Mouse (Mus musculus): ENCODE data around the gene Nfkbiz. TPM values are rescaled to one million over a fixed set of nuclear protein-coding genes. Genes with fewer than 3 reads are reported as not detected.
A peak's percentile ranks its signal among the peaks of the same experiment; 100 is the strongest.

Gene Nfkbiz
- polyA plus RNA-seq, 1 experiment from 2014 or later: 2.0 TPM

DNA sequence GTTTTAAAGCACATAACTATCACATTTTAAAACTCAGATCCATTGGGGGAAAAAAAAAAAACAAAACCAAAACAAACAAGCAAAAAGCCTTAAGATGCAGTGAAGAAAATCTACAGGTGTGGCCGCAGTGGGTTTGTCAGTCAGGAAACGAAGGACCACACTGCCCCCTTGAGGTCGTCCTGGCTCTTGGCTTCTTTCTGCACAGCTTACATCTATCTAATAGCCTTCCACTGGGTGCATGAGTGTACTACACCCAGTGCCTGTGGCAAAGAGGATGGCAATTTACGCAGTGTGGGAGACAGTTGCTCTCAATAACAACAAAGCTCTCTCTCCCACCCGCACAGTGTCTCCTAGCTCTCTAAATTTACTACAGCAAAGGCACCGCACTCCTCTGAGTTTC is 19.8 kb upstream of the Nfkbiz start:
- H3K4me3 ChIP-seq (ENCODE audit: low read depth, low read length): no peak overlapping the region
- no peaks in the 10 kb centered on the region for H3K4me1 ChIP-seq (ENCODE audit: control insufficient read depth, insufficient read depth, low read length)
- peak; percentile 20; the same call in 1 of the 2 replicates for ATAC-seq (ENCODE audit: insufficient read depth, low FRiP score, low TSS enrichment)

GRCm38 (mm10) chr16:55852943-55853727 is 14.4 kb upstream of the Nfkbiz start:
- H3K9me3 ChIP-seq (ENCODE audit: control insufficient read depth, low read length): no peaks in the 10 kb centered on the region
- H3K4me3 ChIP-seq (ENCODE audit: low read depth, low read length): no peak overlapping the region
- no peak overlapping the region for H3K27ac ChIP-seq (ENCODE audit: low read depth, low read length)
- no peak overlapping the region for H3K4me2 ChIP-seq (ENCODE audit: low read depth)
- peak; percentile 81 for DNase-seq (ENCODE audit: low spot score)
- WGBS: 55% methylated on average over 19 of the region's 19 CpGs
- H3K9ac ChIP-seq (ENCODE audit: low read length): no peak overlapping the region
- ATAC-seq (ENCODE audit: insufficient read depth, low FRiP score, low TSS enrichment): peak; percentile 80
- H3K27me3 ChIP-seq (ENCODE audit: control insufficient read depth, insufficient read depth, low read length): no peaks in the 10 kb centered on the region
- no peaks in the 10 kb centered on the region for H3K4me1 ChIP-seq (ENCODE audit: control insufficient read depth, insufficient read depth, low read length)
- no peaks in the 10 kb centered on the region for H3K36me3 ChIP-seq (ENCODE audit: control insufficient read depth, insufficient read depth, low read length)

More for the DNA sequence above, 19.8 kb upstream of the Nfkbiz start:
- Histone ChIP-seq H3K9ac (ENCODE audit: low read length) (no peak overlapping the region), H3K27me3 (ENCODE audit: control insufficient read depth, insufficient read depth, low read length) (no peaks in the 10 kb centered on the region), H3K27ac (ENCODE audit: low read depth, low read length) (no peak overlapping the region), H3K4me2 (ENCODE audit: low read depth) (no peak overlapping the region), H3K36me3 (ENCODE audit: control insufficient read depth, insufficient read depth, low read length) (no peaks in the 10 kb centered on the region), H3K9me3 (ENCODE audit: control insufficient read depth, low read length) (no peaks in the 10 kb centered on the region)
- peak; percentile 53 for DNase-seq (ENCODE audit: low spot score)
- WGBS: 69% methylated on average over 6 of the region's 6 CpGs

- no peaks in the 10 kb centered on the region for H3K9me3 ChIP-seq (ENCODE audit: control insufficient read depth, low read length)
- WGBS: 45% methylated on average over 4 of the region's 4 CpGs
- no peaks in the 10 kb centered on the region for H3K36me3 ChIP-seq (ENCODE audit: control insufficient read depth, insufficient read depth, low read length)
- H3K4me3 ChIP-seq (ENCODE audit: low read depth, low read length): no peak overlapping the region
- no peaks in the 10 kb centered on the region for H3K27me3 ChIP-seq (ENCODE audit: control insufficient read depth, insufficient read depth, low read length)
- no peak overlapping the region for H3K4me2 ChIP-seq (ENCODE audit: low read depth)
- ATAC-seq (ENCODE audit: insufficient read depth, low FRiP score, low TSS enrichment): peak; percentile 64
- H3K9ac ChIP-seq (ENCODE audit: low read length): no peak overlapping the region
- no peak overlapping the region for H3K27ac ChIP-seq (ENCODE audit: low read depth, low read length)
- H3K4me1 ChIP-seq (ENCODE audit: control insufficient read depth, insufficient read depth, low read length): no peaks in the 10 kb centered on the region
- DNase-seq (ENCODE audit: low spot score): no peak
These were observed 13.8 kb upstream of the Nfkbiz start for GRCm38 (mm10) chr16:55852515-55852914.

GRCm38 (mm10) chr16:55850485-55850884 is 11.8 kb upstream of the Nfkbiz start:
- no peak for ATAC-seq (ENCODE audit: insufficient read depth, low FRiP score, low TSS enrichment)

GRCm38 (mm10) chr16:55847679-55848078 is 9.0 kb upstream of the Nfkbiz start:
- ATAC-seq (ENCODE audit: insufficient read depth, low FRiP score, low TSS enrichment): no peak
- Histone ChIP-seq H3K9me3 (ENCODE audit: control insufficient read depth, low read length) (no peaks in the 10 kb centered on the region), H3K4me1 (ENCODE audit: control insufficient read depth, insufficient read depth, low read length) (no peaks in the 10 kb centered on the region), H3K27ac (ENCODE audit: low read depth, low read length) (no peak overlapping the region), H3K27me3 (ENCODE audit: control insufficient read depth, insufficient read depth, low read length) (no peaks in the 10 kb centered on the region), H3K36me3 (ENCODE audit: control insufficient read depth, insufficient read depth, low read length) (no peaks in the 10 kb centered on the region), H3K4me3 (ENCODE audit: low read depth, low read length) (no peak overlapping the region), H3K9ac (ENCODE audit: low read length) (no peak overlapping the region), H3K4me2 (ENCODE audit: low read depth) (no peak overlapping the region)
- DNase-seq (ENCODE audit: low spot score): no peak
- 87% methylated on average over 8 of the region's 8 CpGs for WGBS

More at GRCm38 (mm10) chr16:55850485-55850884, 11.8 kb upstream of the Nfkbiz start:
- Histone ChIP-seq H3K4me3 (ENCODE audit: low read depth, low read length) (no peak overlapping the region), H3K36me3 (ENCODE audit: control insufficient read depth, insufficient read depth, low read length) (no peaks in the 10 kb centered on the region), H3K27ac (ENCODE audit: low read depth, low read length) (no peak overlapping the region), H3K4me2 (ENCODE audit: low read depth) (no peak overlapping the region), H3K27me3 (ENCODE audit: control insufficient read depth, insufficient read depth, low read length) (no peaks in the 10 kb centered on the region), H3K9me3 (ENCODE audit: control insufficient read depth, low read length) (no peaks in the 10 kb centered on the region), H3K4me1 (ENCODE audit: control insufficient read depth, insufficient read depth, low read length) (no peaks in the 10 kb centered on the region), H3K9ac (ENCODE audit: low read length) (no peak overlapping the region)
- no peak for DNase-seq (ENCODE audit: low spot score)
- 87% methylated on average over 3 of the region's 3 CpGs for WGBS

DNA sequence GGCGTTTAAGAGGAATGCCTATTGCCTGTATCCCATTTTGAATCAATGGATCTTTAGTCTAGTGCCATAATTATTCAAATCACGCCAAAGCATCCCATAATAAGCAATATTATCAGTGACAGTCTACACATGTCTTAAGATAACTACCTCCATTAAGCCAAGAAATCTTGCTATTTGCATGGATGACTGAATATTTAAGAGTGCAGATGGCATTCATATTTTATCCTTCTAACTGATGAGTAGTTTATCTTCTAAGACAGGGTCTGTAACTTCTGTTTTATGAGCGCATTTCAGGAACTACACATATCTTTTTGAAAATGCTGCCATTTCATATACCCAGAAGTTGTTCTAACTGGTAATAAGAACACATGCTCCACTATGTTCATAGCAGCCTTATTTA is 6.1 kb upstream of the Nfkbiz start:
- H3K27ac ChIP-seq (ENCODE audit: low read depth, low read length): no peak overlapping the region
- 90% methylated on average over 3 of the region's 3 CpGs for WGBS
- no peak overlapping the region for H3K9ac ChIP-seq (ENCODE audit: low read length)
- H3K27me3 ChIP-seq (ENCODE audit: control insufficient read depth, insufficient read depth, low read length): no peaks in the 10 kb centered on the region
- H3K9me3 ChIP-seq (ENCODE audit: control insufficient read depth, low read length): no peaks in the 10 kb centered on the region
- H3K4me1 ChIP-seq (ENCODE audit: control insufficient read depth, insufficient read depth, low read length): no peaks in the 10 kb centered on the region
- H3K4me2 ChIP-seq (ENCODE audit: low read depth): no peak overlapping the region
- H3K36me3 ChIP-seq (ENCODE audit: control insufficient read depth, insufficient read depth, low read length): no peaks in the 10 kb centered on the region
- no peak for DNase-seq (ENCODE audit: low spot score)
- no peak for ATAC-seq (ENCODE audit: insufficient read depth, low FRiP score, low TSS enrichment)
- H3K4me3 ChIP-seq (ENCODE audit: low read depth, low read length): no peak overlapping the region

GRCm38 (mm10) chr16:55843919-55844318 is 5.2 kb upstream of the Nfkbiz start:
- H3K27me3 ChIP-seq (ENCODE audit: control insufficient read depth, insufficient read depth, low read length): no peaks in the 10 kb centered on the region
- DNase-seq (ENCODE audit: low spot score) (no peak), ATAC-seq (ENCODE audit: insufficient read depth, low FRiP score, low TSS enrichment) (no peak)
- H3K4me3 ChIP-seq (ENCODE audit: low read depth, low read length): no peak overlapping the region
- no peaks in the 10 kb centered on the region for H3K4me1 ChIP-seq (ENCODE audit: control insufficient read depth, insufficient read depth, low read length)
- H3K36me3 ChIP-seq (ENCODE audit: control insufficient read depth, insufficient read depth, low read length): no peaks in the 10 kb centered on the region
- WGBS: 93% methylated on average over 12 of the region's 12 CpGs
- H3K9me3 ChIP-seq (ENCODE audit: control insufficient read depth, low read length): no peaks in the 10 kb centered on the region
- no peak overlapping the region for H3K4me2 ChIP-seq (ENCODE audit: low read depth)
- H3K27ac ChIP-seq (ENCODE audit: low read depth, low read length): no peak overlapping the region
- no peak overlapping the region for H3K9ac ChIP-seq (ENCODE audit: low read length)

DNA sequence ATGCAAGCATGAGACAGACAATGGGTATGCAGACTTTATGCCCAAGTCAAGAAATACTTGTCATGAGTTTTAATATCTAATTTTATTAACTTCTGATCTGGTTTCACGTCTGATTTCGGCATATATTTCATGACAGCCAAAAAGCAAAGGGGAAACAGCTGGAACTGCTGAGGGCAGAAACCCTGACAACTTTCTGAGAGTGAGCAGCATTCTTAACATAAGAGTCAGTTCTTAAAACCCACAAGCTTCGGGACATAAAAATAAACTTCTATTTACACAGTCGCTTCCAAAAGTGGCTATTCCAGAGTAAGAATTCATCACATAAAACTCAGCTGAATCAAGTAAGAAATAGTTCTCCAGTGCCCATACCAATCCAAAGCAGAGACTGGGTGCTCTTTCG is 4.4 kb upstream of the Nfkbiz start:
- no peak overlapping the region for H3K4me3 ChIP-seq (ENCODE audit: low read depth, low read length)
- H3K27ac ChIP-seq (ENCODE audit: low read depth, low read length): no peak overlapping the region
- no peaks in the 10 kb centered on the region for H3K36me3 ChIP-seq (ENCODE audit: control insufficient read depth, insufficient read depth, low read length)
- H3K4me2 ChIP-seq (ENCODE audit: low read depth): no peak overlapping the region
- H3K27me3 ChIP-seq (ENCODE audit: control insufficient read depth, insufficient read depth, low read length): no peaks in the 10 kb centered on the region
- no peak for DNase-seq (ENCODE audit: low spot score)
- WGBS: 96% methylated on average over 5 of the region's 5 CpGs
- H3K9ac ChIP-seq (ENCODE audit: low read length): no peak overlapping the region
- H3K9me3 ChIP-seq (ENCODE audit: control insufficient read depth, low read length): no peaks in the 10 kb centered on the region
- no peak for ATAC-seq (ENCODE audit: insufficient read depth, low FRiP score, low TSS enrichment)
- H3K4me1 ChIP-seq (ENCODE audit: control insufficient read depth, insufficient read depth, low read length): no peaks in the 10 kb centered on the region

- no peak for DNase-seq (ENCODE audit: low spot score)
- no peaks in the 10 kb centered on the region for H3K27me3 ChIP-seq (ENCODE audit: control insufficient read depth, insufficient read depth, low read length)
- 90% methylated on average over 6 of the region's 6 CpGs for WGBS
- no peak for ATAC-seq (ENCODE audit: insufficient read depth, low FRiP score, low TSS enrichment)
- no peak overlapping the region for H3K4me2 ChIP-seq (ENCODE audit: low read depth)
- H3K4me3 ChIP-seq (ENCODE audit: low read depth, low read length): no peak overlapping the region
- no peak overlapping the region for H3K9ac ChIP-seq (ENCODE audit: low read length)
- H3K27ac ChIP-seq (ENCODE audit: low read depth, low read length): no peak overlapping the region
- no peaks in the 10 kb centered on the region for H3K9me3 ChIP-seq (ENCODE audit: control insufficient read depth, low read length)
- no peaks in the 10 kb centered on the region for H3K36me3 ChIP-seq (ENCODE audit: control insufficient read depth, insufficient read depth, low read length)
- no peaks in the 10 kb centered on the region for H3K4me1 ChIP-seq (ENCODE audit: control insufficient read depth, insufficient read depth, low read length)
These were observed 2.8 kb upstream of the Nfkbiz start for GRCm38 (mm10) chr16:55841506-55841905.
